Mouse (Mus musculus): ENCODE measurements at regions not wholly inside any gene's neighbourhood (a gene's known extent, or its start where the extent isn't known, plus 50 kb on each side); places are given as distances from the start of the nearest gene placed in this dataset.

- DNase-seq (ENCODE audit: low read depth in 3 of 3, low spot score in 3 of 3) (no peak), ATAC-seq (ENCODE audit: insufficient read depth) (no peak)
- Histone ChIP-seq H3K9ac (replicated peaks) (no peak overlapping the region), H3K36me3 (replicated peaks; ENCODE audit: control insufficient read depth, insufficient read depth, low read depth) (no peaks in the 10 kb centered on the region), H3K4me2 (ENCODE audit: low read depth) (no peak overlapping the region), H3K9me3 (ENCODE audit: control insufficient read depth, low read length) (no peaks in the 10 kb centered on the region), H3K4me3 (ENCODE audit: insufficient read depth in 1 of 2, low read depth in 2 of 2, low read length in 2 of 2) (no peak overlapping the region), H3K4me1 (replicated peaks; ENCODE audit: control insufficient read depth in 2 of 2, insufficient read depth in 2 of 2, low read length in 1 of 2) (no peaks in the 10 kb centered on the region), H3K27ac (no peak overlapping the region), H3K27me3 (ENCODE audit: control insufficient read depth, insufficient read depth, low read length) (no peaks in the 10 kb centered on the region)
- 24% methylated on average over 1 of the region's 1 CpGs for WGBS (ENCODE audit: insufficient replicate concordance)
- TF ChIP-seq EP300 (IDR thresholded peaks at IDR 0.05; ENCODE audit: low read depth) (no peak), CTCF (IDR thresholded peaks at IDR 0.05; ENCODE audit: low read depth) (no peak)
Measured at GRCm38 (mm10) chr7:117139971-117140247, 240.9 kb upstream of the Xylt1 start.

GRCm38 (mm10) chr7:117146809-117147208 is 234.0 kb upstream of the Xylt1 start:
- TF ChIP-seq CTCF (IDR thresholded peaks at IDR 0.05; ENCODE audit: low read depth) (no peak), EP300 (IDR thresholded peaks at IDR 0.05; ENCODE audit: low read depth) (no peak)
- H3K27ac ChIP-seq, result no peak overlapping the region
- H3K4me3 ChIP-seq (ENCODE audit: insufficient read depth in 1 of 2, low read depth in 2 of 2, low read length in 2 of 2), result no peak overlapping the region
- H3K27me3 ChIP-seq (ENCODE audit: control insufficient read depth, insufficient read depth, low read length), result no peaks in the 10 kb centered on the region
- ATAC-seq (ENCODE audit: insufficient read depth) (no peak), DNase-seq (ENCODE audit: low read depth in 3 of 3, low spot score in 3 of 3) (no peak)
- 67% methylated on average over 7 of the region's 7 CpGs for WGBS (ENCODE audit: insufficient replicate concordance)
- no peaks in the 10 kb centered on the region for H3K9me3 ChIP-seq (ENCODE audit: control insufficient read depth, low read length)
- H3K36me3 ChIP-seq (replicated peaks; ENCODE audit: control insufficient read depth, insufficient read depth, low read depth), result no peaks in the 10 kb centered on the region
- no peaks in the 10 kb centered on the region for H3K4me1 ChIP-seq (replicated peaks; ENCODE audit: control insufficient read depth in 2 of 2, insufficient read depth in 2 of 2, low read length in 1 of 2)
- H3K4me2 ChIP-seq (ENCODE audit: low read depth), result no peak overlapping the region
- H3K9ac ChIP-seq (replicated peaks), result no peak overlapping the region

GRCm38 (mm10) chr7:117150355-117150754 is 230.4 kb upstream of the Xylt1 start:
- no peak overlapping the region for H3K4me3 ChIP-seq (ENCODE audit: insufficient read depth in 1 of 2, low read depth in 2 of 2, low read length in 2 of 2)
- ATAC-seq (ENCODE audit: insufficient read depth), result no peak
- no peak for TF ChIP-seq CTCF (IDR thresholded peaks at IDR 0.05; ENCODE audit: low read depth)
- no peak for TF ChIP-seq EP300 (IDR thresholded peaks at IDR 0.05; ENCODE audit: low read depth)

GRCm38 (mm10) chr7:117153826-117154550 is 226.8 kb upstream of the Xylt1 start:
- no peak for DNase-seq (ENCODE audit: low read depth in 3 of 3, low spot score in 3 of 3)
- 57% methylated on average over 5 of the region's 5 CpGs for WGBS (ENCODE audit: insufficient replicate concordance)
- Histone ChIP-seq H3K4me3 (ENCODE audit: insufficient read depth in 1 of 2, low read depth in 2 of 2, low read length in 2 of 2) (no peak overlapping the region), H3K4me2 (ENCODE audit: low read depth) (no peak overlapping the region), H3K36me3 (replicated peaks; ENCODE audit: control insufficient read depth, insufficient read depth, low read depth) (no peaks in the 10 kb centered on the region), H3K9ac (replicated peaks) (no peak overlapping the region), H3K9me3 (ENCODE audit: control insufficient read depth, low read length) (no peaks in the 10 kb centered on the region), H3K27ac (no peak overlapping the region), H3K4me1 (replicated peaks; ENCODE audit: control insufficient read depth in 2 of 2, insufficient read depth in 2 of 2, low read length in 1 of 2) (no peaks in the 10 kb centered on the region), H3K27me3 (ENCODE audit: control insufficient read depth, insufficient read depth, low read length) (no peaks in the 10 kb centered on the region)
- TF ChIP-seq CTCF (IDR thresholded peaks at IDR 0.05; ENCODE audit: low read depth) (no peak), EP300 (IDR thresholded peaks at IDR 0.05; ENCODE audit: low read depth) (no peak)
- no peak for ATAC-seq (ENCODE audit: insufficient read depth)

More at GRCm38 (mm10) chr7:117150355-117150754, 230.4 kb upstream of the Xylt1 start:
- H3K36me3 ChIP-seq (replicated peaks; ENCODE audit: control insufficient read depth, insufficient read depth, low read depth), result no peaks in the 10 kb centered on the region
- H3K9ac ChIP-seq (replicated peaks), result no peak overlapping the region
- H3K4me2 ChIP-seq (ENCODE audit: low read depth), result no peak overlapping the region
- no peaks in the 10 kb centered on the region for H3K27me3 ChIP-seq (ENCODE audit: control insufficient read depth, insufficient read depth, low read length)
- H3K9me3 ChIP-seq (ENCODE audit: control insufficient read depth, low read length), result no peaks in the 10 kb centered on the region
- no peak for DNase-seq (ENCODE audit: low read depth in 3 of 3, low spot score in 3 of 3)
- H3K4me1 ChIP-seq (replicated peaks; ENCODE audit: control insufficient read depth in 2 of 2, insufficient read depth in 2 of 2, low read length in 1 of 2), result no peaks in the 10 kb centered on the region
- WGBS (ENCODE audit: insufficient replicate concordance), result 58% methylated on average over 8 of the region's 8 CpGs
- H3K27ac ChIP-seq, result no peak overlapping the region

GRCm38 (mm10) chr7:117161193-117161908 is 219.4 kb upstream of the Xylt1 start:
- TF ChIP-seq EP300 (IDR thresholded peaks at IDR 0.05; ENCODE audit: low read depth) (no peak), CTCF (IDR thresholded peaks at IDR 0.05; ENCODE audit: low read depth) (no peak)
- Histone ChIP-seq H3K27ac (no peak overlapping the region), H3K4me1 (replicated peaks; ENCODE audit: control insufficient read depth in 2 of 2, insufficient read depth in 2 of 2, low read length in 1 of 2) (no peaks in the 10 kb centered on the region), H3K4me3 (ENCODE audit: insufficient read depth in 1 of 2, low read depth in 2 of 2, low read length in 2 of 2) (no peak overlapping the region), H3K9ac (replicated peaks) (no peak overlapping the region), H3K36me3 (replicated peaks; ENCODE audit: control insufficient read depth, insufficient read depth, low read depth) (no peaks in the 10 kb centered on the region), H3K4me2 (ENCODE audit: low read depth) (no peak overlapping the region), H3K9me3 (ENCODE audit: control insufficient read depth, low read length) (no peaks in the 10 kb centered on the region), H3K27me3 (ENCODE audit: control insufficient read depth, insufficient read depth, low read length) (no peaks in the 10 kb centered on the region)
- DNase-seq (ENCODE audit: low read depth in 3 of 3, low spot score in 3 of 3), result no peak
- ATAC-seq (ENCODE audit: insufficient read depth), result no peak
- 23% methylated on average over 3 of the region's 3 CpGs for WGBS (ENCODE audit: insufficient replicate concordance)
